Mouse (Mus musculus): ENCODE data around the gene Zdhhc1.

Zdhhc1 gene

GRCm38 (mm10) chr8:105496439-105497180 is at the start of gene Zdhhc1:
Gene Zdhhc1 (minus strand): TSS chr8:105496902.
- peak; percentile 76 for DNase-seq (ENCODE audit: low spot score)

- no peak for DNase-seq (ENCODE audit: low spot score)
Observed at GRCm38 (mm10) chr8:105545249-105545648, 48.5 kb upstream of the Zdhhc1 start.

- no peak for DNase-seq (ENCODE audit: low spot score)
Observed at GRCm38 (mm10) chr8:105544544-105545205, 48.0 kb upstream of the Zdhhc1 start.

- no peak for DNase-seq (ENCODE audit: low spot score)
Observed at GRCm38 (mm10) chr8:105543703-105544102, 47.0 kb upstream of the Zdhhc1 start.

- no peak for DNase-seq (ENCODE audit: low spot score)
Observed at GRCm38 (mm10) chr8:105542808-105543207, 46.1 kb upstream of the Zdhhc1 start.

GRCm38 (mm10) chr8:105542032-105542656 is 45.4 kb upstream of the Zdhhc1 start:
- DNase-seq (ENCODE audit: low spot score), result no peak

- no peak for DNase-seq (ENCODE audit: low spot score)
Observed at GRCm38 (mm10) chr8:105538940-105539339, 42.2 kb upstream of the Zdhhc1 start.

GRCm38 (mm10) chr8:105537011-105537677 is 40.4 kb upstream of the Zdhhc1 start:
- no peak for DNase-seq (ENCODE audit: low spot score)

- no peak for DNase-seq (ENCODE audit: low spot score)
Observed at GRCm38 (mm10) chr8:105536546-105536945, 39.8 kb upstream of the Zdhhc1 start.

GRCm38 (mm10) chr8:105533892-105534329 is 37.2 kb upstream of the Zdhhc1 start:
- no peak for DNase-seq (ENCODE audit: low spot score)

- no peak for DNase-seq (ENCODE audit: low spot score)
Observed at GRCm38 (mm10) chr8:105533439-105533838, 36.7 kb upstream of the Zdhhc1 start.

GRCm38 (mm10) chr8:105531774-105532173 is 35.1 kb upstream of the Zdhhc1 start:
- no peak for DNase-seq (ENCODE audit: low spot score)

- no peak for DNase-seq (ENCODE audit: low spot score)
Observed at GRCm38 (mm10) chr8:105529271-105529670, 32.6 kb upstream of the Zdhhc1 start.

GRCm38 (mm10) chr8:105528206-105528605 is 31.5 kb upstream of the Zdhhc1 start:
- no peak for DNase-seq (ENCODE audit: low spot score)

GRCm38 (mm10) chr8:105527110-105527509 is 30.4 kb upstream of the Zdhhc1 start:
- no peak for DNase-seq (ENCODE audit: low spot score)

GRCm38 (mm10) chr8:105522890-105523289 is 26.2 kb upstream of the Zdhhc1 start:
- DNase-seq (ENCODE audit: low spot score), result no peak

GRCm38 (mm10) chr8:105521995-105522769 is 25.5 kb upstream of the Zdhhc1 start:
- no peak for DNase-seq (ENCODE audit: low spot score)

- DNase-seq (ENCODE audit: low spot score), result no peak
Observed at GRCm38 (mm10) chr8:105521061-105521460, 24.4 kb upstream of the Zdhhc1 start.

- DNase-seq (ENCODE audit: low spot score), result no peak
Observed at GRCm38 (mm10) chr8:105520521-105520920, 23.8 kb upstream of the Zdhhc1 start.

- no peak for DNase-seq (ENCODE audit: low spot score)
Observed at GRCm38 (mm10) chr8:105519591-105519990, 22.9 kb upstream of the Zdhhc1 start.

- no peak for DNase-seq (ENCODE audit: low spot score)
Observed at GRCm38 (mm10) chr8:105518436-105519313, 22.0 kb upstream of the Zdhhc1 start, which contains the start of gene Hsd11b2. Gene Hsd11b2 (plus strand): TSS chr8:105518755.
